Mouse (Mus musculus): ENCODE data around the gene Pgpep1. TPM values are rescaled to one million over a fixed set of nuclear protein-coding genes. Genes with fewer than 3 reads are reported as not detected.

Gene Pgpep1
- polyA plus RNA-seq, 1 experiment from 2014 or later, result 141 TPM

- H3K27ac ChIP-seq, result peak overlapping the region; percentile 63; the same call in 1 of the 2 replicates
- WGBS, result 95% methylated on average over 17 of the region's 17 CpGs
- peaks cover 70% of the 10 kb centered on the region for H3K4me1 ChIP-seq (replicated peaks)
These were observed 9.8 kb downstream of the Pgpep1 start for GRCm38 (mm10) chr8:70650351-70650750.

GRCm38 (mm10) chr8:70649324-70649723 is 10.9 kb downstream of the Pgpep1 start:
- peaks cover 57% of the 10 kb centered on the region for H3K36me3 ChIP-seq
- WGBS, result 94% methylated on average over 4 of the region's 4 CpGs
- peaks cover 64% of the 10 kb centered on the region for H3K4me1 ChIP-seq (replicated peaks)
- H3K27ac ChIP-seq, result peak overlapping the region; percentile 63; the same call in 1 of the 2 replicates
- no peak for DNase-seq (ENCODE audit: low spot score)
- H3K27me3 ChIP-seq (ENCODE audit: insufficient read depth, poor library complexity, severe bottlenecking), result no peaks in the 10 kb centered on the region
- H3K4me3 ChIP-seq, result no peak overlapping the region
- H3K9me3 ChIP-seq, result no peaks in the 10 kb centered on the region

More at GRCm38 (mm10) chr8:70650351-70650750, 9.8 kb downstream of the Pgpep1 start:
- H3K36me3 ChIP-seq, result peaks cover 67% of the 10 kb centered on the region
- H3K27me3 ChIP-seq (ENCODE audit: insufficient read depth, poor library complexity, severe bottlenecking), result no peaks in the 10 kb centered on the region
- H3K4me3 ChIP-seq, result no peak overlapping the region
- DNase-seq (ENCODE audit: low spot score), result no peak
- no peaks in the 10 kb centered on the region for H3K9me3 ChIP-seq

- H3K27ac ChIP-seq, result peak overlapping the region; percentile 63
- no peaks in the 10 kb centered on the region for H3K27me3 ChIP-seq (ENCODE audit: insufficient read depth, poor library complexity, severe bottlenecking)
- H3K4me1 ChIP-seq (replicated peaks), result peaks cover 60% of the 10 kb centered on the region
- DNase-seq (ENCODE audit: low spot score), result no peak
- no peaks in the 10 kb centered on the region for H3K9me3 ChIP-seq
- 70% methylated on average over 3 of the region's 3 CpGs for WGBS
- peaks cover 53% of the 10 kb centered on the region for H3K36me3 ChIP-seq
- no peak overlapping the region for H3K4me3 ChIP-seq
These were observed 11.3 kb downstream of the Pgpep1 start for GRCm38 (mm10) chr8:70648921-70649320.

- Histone ChIP-seq H3K27ac (peak overlapping the region; percentile 84), H3K4me3 (no peak overlapping the region), H3K27me3 (ENCODE audit: insufficient read depth, poor library complexity, severe bottlenecking) (no peaks in the 10 kb centered on the region), H3K4me1 (replicated peaks) (peaks cover 56% of the 10 kb centered on the region), H3K36me3 (peaks cover 48% of the 10 kb centered on the region), H3K9me3 (no peaks in the 10 kb centered on the region)
- WGBS, result 23% methylated on average over 1 of the region's 1 CpGs
- DNase-seq (ENCODE audit: low spot score), result no peak
These were observed 12.1 kb downstream of the Pgpep1 start for GRCm38 (mm10) chr8:70648164-70648442.

- WGBS, result 51% methylated on average over 8 of the region's 8 CpGs
- H3K27ac ChIP-seq, result peak overlapping the region; percentile 84
- DNase-seq (ENCODE audit: low spot score), result peak; percentile 64
These were observed 12.6 kb downstream of the Pgpep1 start for GRCm38 (mm10) chr8:70647343-70648163.

GRCm38 (mm10) chr8:70646775-70647174 is 13.4 kb downstream of the Pgpep1 start:
- no peak for DNase-seq (ENCODE audit: low spot score)
- H3K4me3 ChIP-seq, result no peak overlapping the region
- H3K27me3 ChIP-seq (ENCODE audit: insufficient read depth, poor library complexity, severe bottlenecking), result no peaks in the 10 kb centered on the region
- peaks cover 50% of the 10 kb centered on the region for H3K4me1 ChIP-seq (replicated peaks)
- peaks cover 35% of the 10 kb centered on the region for H3K36me3 ChIP-seq
- H3K27ac ChIP-seq, result peak overlapping the region; percentile 84
- no peaks in the 10 kb centered on the region for H3K9me3 ChIP-seq

More at GRCm38 (mm10) chr8:70647343-70648163, 12.6 kb downstream of the Pgpep1 start:
- peaks cover 43% of the 10 kb centered on the region for H3K36me3 ChIP-seq
- no peaks in the 10 kb centered on the region for H3K9me3 ChIP-seq
- H3K27me3 ChIP-seq (ENCODE audit: insufficient read depth, poor library complexity, severe bottlenecking), result no peaks in the 10 kb centered on the region
- H3K4me3 ChIP-seq, result peak overlapping the region; percentile 26
- peaks cover 54% of the 10 kb centered on the region for H3K4me1 ChIP-seq (replicated peaks)

- Histone ChIP-seq H3K9me3 (no peaks in the 10 kb centered on the region), H3K27me3 (ENCODE audit: insufficient read depth, poor library complexity, severe bottlenecking) (no peaks in the 10 kb centered on the region), H3K4me1 (replicated peaks) (peaks cover 50% of the 10 kb centered on the region), H3K36me3 (peaks cover 31% of the 10 kb centered on the region), H3K4me3 (no peak overlapping the region), H3K27ac (peak overlapping the region; percentile 84)
- 73% methylated on average over 6 of the region's 6 CpGs for WGBS
- DNase-seq (ENCODE audit: low spot score), result no peak
These were observed 13.8 kb downstream of the Pgpep1 start for GRCm38 (mm10) chr8:70646369-70646768.

- Histone ChIP-seq H3K4me1 (replicated peaks) (peaks cover 50% of the 10 kb centered on the region), H3K9me3 (no peaks in the 10 kb centered on the region), H3K36me3 (peaks cover 24% of the 10 kb centered on the region), H3K4me3 (no peak overlapping the region), H3K27me3 (ENCODE audit: insufficient read depth, poor library complexity, severe bottlenecking) (no peaks in the 10 kb centered on the region), H3K27ac (peak overlapping the region; percentile 84; the same call in 1 of the 2 replicates)
- no peak for DNase-seq (ENCODE audit: low spot score)
- WGBS, result 63% methylated on average over 17 of the region's 17 CpGs
These were observed 14.5 kb downstream of the Pgpep1 start for GRCm38 (mm10) chr8:70645501-70646224.

- 83% methylated on average over 2 of the region's 2 CpGs for WGBS
These were observed 16.1 kb downstream of the Pgpep1 start for GRCm38 (mm10) chr8:70644065-70644464.

GRCm38 (mm10) chr8:70643019-70643418 is 17.2 kb downstream of the Pgpep1 start:
- 67% methylated on average over 3 of the region's 3 CpGs for WGBS
- no peak for DNase-seq (ENCODE audit: low spot score)
- Histone ChIP-seq H3K27me3 (ENCODE audit: insufficient read depth, poor library complexity, severe bottlenecking) (no peaks in the 10 kb centered on the region), H3K4me3 (no peak overlapping the region), H3K4me1 (replicated peaks) (peaks cover 31% of the 10 kb centered on the region), H3K36me3 (no peaks in the 10 kb centered on the region), H3K27ac (no peak overlapping the region), H3K9me3 (no peaks in the 10 kb centered on the region)

More at GRCm38 (mm10) chr8:70644065-70644464, 16.1 kb downstream of the Pgpep1 start:
- peaks cover 42% of the 10 kb centered on the region for H3K4me1 ChIP-seq (replicated peaks)
- no peaks in the 10 kb centered on the region for H3K27me3 ChIP-seq (ENCODE audit: insufficient read depth, poor library complexity, severe bottlenecking)
- H3K36me3 ChIP-seq, result peaks cover 8% of the 10 kb centered on the region
- no peak overlapping the region for H3K4me3 ChIP-seq
- H3K27ac ChIP-seq, result no peak overlapping the region
- no peaks in the 10 kb centered on the region for H3K9me3 ChIP-seq
- DNase-seq (ENCODE audit: low spot score), result no peak

- no peak overlapping the region for H3K4me3 ChIP-seq
- 78% methylated on average over 9 of the region's 9 CpGs for WGBS
- H3K27ac ChIP-seq, result no peak overlapping the region
- no peaks in the 10 kb centered on the region for H3K36me3 ChIP-seq
- H3K4me1 ChIP-seq (replicated peaks), result peaks cover 11% of the 10 kb centered on the region
- H3K9me3 ChIP-seq, result no peaks in the 10 kb centered on the region
- DNase-seq (ENCODE audit: low spot score), result no peak
- no peaks in the 10 kb centered on the region for H3K27me3 ChIP-seq (ENCODE audit: insufficient read depth, poor library complexity, severe bottlenecking)
These were observed 21.4 kb downstream of the Pgpep1 start for GRCm38 (mm10) chr8:70638752-70639151.

GRCm38 (mm10) chr8:70636838-70637237 is 23.4 kb downstream of the Pgpep1 start:
- no peaks in the 10 kb centered on the region for H3K9me3 ChIP-seq
- H3K36me3 ChIP-seq, result no peaks in the 10 kb centered on the region
- WGBS, result 58% methylated on average over 8 of the region's 8 CpGs
- H3K27me3 ChIP-seq (ENCODE audit: insufficient read depth, poor library complexity, severe bottlenecking), result peaks cover 19% of the 10 kb centered on the region
- no peak for DNase-seq (ENCODE audit: low spot score)
- H3K27ac ChIP-seq, result no peak overlapping the region
- no peak overlapping the region for H3K4me3 ChIP-seq
- peaks cover 12% of the 10 kb centered on the region for H3K4me1 ChIP-seq (replicated peaks)

GRCm38 (mm10) chr8:70635527-70635926 is 24.7 kb downstream of the Pgpep1 start:
- H3K27ac ChIP-seq, result 0 out of 2 replicates have a peak overlapping the region, but pooled peaks have one; percentile 41
- peaks cover 32% of the 10 kb centered on the region for H3K27me3 ChIP-seq (ENCODE audit: insufficient read depth, poor library complexity, severe bottlenecking)
- 77% methylated on average over 6 of the region's 6 CpGs for WGBS
- H3K36me3 ChIP-seq, result no peaks in the 10 kb centered on the region
- peaks cover 25% of the 10 kb centered on the region for H3K4me1 ChIP-seq (replicated peaks)
- DNase-seq (ENCODE audit: low spot score), result no peak
- H3K4me3 ChIP-seq, result no peak overlapping the region
- no peaks in the 10 kb centered on the region for H3K9me3 ChIP-seq
